ENCODE assay signal across 7 mouse cellular contexts in the genomic region with DNA sequence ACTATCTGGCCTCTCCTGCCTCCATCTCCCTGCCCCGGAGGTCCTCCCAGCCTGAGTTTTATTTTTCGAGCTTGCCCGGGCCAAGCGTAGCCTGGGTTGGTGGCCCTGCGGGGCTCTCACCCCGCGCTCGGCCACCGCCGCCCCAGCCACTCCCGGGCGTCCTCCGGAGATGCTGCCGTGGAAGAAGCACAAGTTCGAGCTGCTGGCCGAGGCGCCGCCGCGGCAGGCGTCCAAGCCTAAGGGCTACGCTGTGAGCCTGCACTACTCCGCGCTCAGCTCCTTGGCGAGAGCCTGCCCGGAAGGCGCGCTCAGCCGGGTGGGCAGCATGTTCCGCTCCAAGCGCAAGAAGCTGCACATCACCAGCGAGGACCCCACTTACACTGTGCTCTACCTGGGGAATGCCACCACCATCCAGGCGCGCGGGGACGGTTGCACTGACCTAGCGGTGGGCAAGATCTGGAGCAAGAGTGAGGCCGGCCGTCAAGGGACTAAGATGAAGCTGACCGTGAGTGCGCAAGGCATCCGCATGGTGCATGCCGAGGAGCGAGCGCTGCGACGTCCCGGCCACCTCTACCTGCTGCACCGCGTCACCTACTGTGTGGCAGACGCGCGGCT. TPM values are rescaled to one million over a fixed set of nuclear protein-coding genes. Genes with fewer than 3 reads are reported as not detected.
DNase-seq lines count a peak whose midpoint lies in the region; ATAC-seq and TF ChIP-seq lines count a peak whose summit lies in the region.

No protein-coding gene starts in this region.

- 1% methylated on average over 53 of the region's 53 CpGs for WGBS in intestine, embryonic 14.5 days
- WGBS in limb, embryonic 14.5 days: under 1% methylated on average over 52 of the region's 53 CpGs
- WGBS in midbrain, postnatal 0 days: under 1% methylated on average over 52 of the region's 53 CpGs
- WGBS in stomach, embryonic 15.5 days: under 1% methylated on average over 53 of the region's 53 CpGs

- peak; percentile 4; the same call in 1 of the 2 replicates for ATAC-seq in intestine, embryonic 14.5 days (replicated peaks; ENCODE audit: low FRiP score, low TSS enrichment, low read depth)
- no peak for ATAC-seq in limb, embryonic 14.5 days (ENCODE audit: low FRiP score, low read depth)
- peak; percentile 15; the same call in 1 of the 2 replicates for ATAC-seq in midbrain, postnatal 0 days (ENCODE audit: low FRiP score)
- ATAC-seq in stomach, embryonic 15.5 days (ENCODE audit: insufficient read depth, low FRiP score, low read depth): no peak

- TF ChIP-seq POLR2A in limb, embryonic 14.5 days (IDR thresholded peaks at IDR 0.05; ENCODE audit: borderline replicate concordance, extremely low read depth, insufficient read depth, insufficient read length): no peak

- H3K9me3 ChIP-seq in intestine, embryonic 14.5 days (ENCODE audit: control insufficient read depth, low read length): no peaks in the 10 kb centered on the region
- no peaks in the 10 kb centered on the region for H3K9me3 ChIP-seq in limb, embryonic 14.5 days (ENCODE audit: control insufficient read depth, low read length)
- no peaks in the 10 kb centered on the region for H3K9me3 ChIP-seq in midbrain, postnatal 0 days (ENCODE audit: low read length)
- H3K9me3 ChIP-seq in stomach, embryonic 15.5 days: no peaks in the 10 kb centered on the region

- peaks cover 32% of the 10 kb centered on the region for H3K4me1 ChIP-seq in intestine, embryonic 14.5 days (replicated peaks; ENCODE audit: control insufficient read depth, insufficient read depth, low read length)
- H3K4me1 ChIP-seq in limb, embryonic 14.5 days (ENCODE audit: control insufficient read depth, insufficient read depth, low read length): peaks cover 36% of the 10 kb centered on the region
- 0 out of 2 replicates have a peak, but pooled peaks cover 4% of the 10 kb centered on the region for H3K4me1 ChIP-seq in midbrain, postnatal 0 days (ENCODE audit: insufficient read depth, low read length)
- peaks cover 47% of the 10 kb centered on the region for H3K4me1 ChIP-seq in stomach, embryonic 15.5 days

- H3K27me3 ChIP-seq in intestine, embryonic 14.5 days (replicated peaks; ENCODE audit: control insufficient read depth, insufficient read depth, low read length): 0 out of 2 replicates have a peak, but pooled peaks cover 4% of the 10 kb centered on the region
- peaks cover 23% of the 10 kb centered on the region for H3K27me3 ChIP-seq in limb, embryonic 14.5 days (ENCODE audit: control insufficient read depth, insufficient read depth, low read length)
- peaks cover 19% of the 10 kb centered on the region for H3K27me3 ChIP-seq in midbrain, postnatal 0 days (ENCODE audit: insufficient read depth, low read length)
- no peaks in the 10 kb centered on the region for H3K27me3 ChIP-seq in stomach, embryonic 15.5 days (replicated peaks)

- peak; percentile 77 for DNase-seq in adrenal gland, postnatal 14 days
- DNase-seq in cerebellum, postnatal 36 days: peak; percentile 69 to 71
- DNase-seq in gastrocnemius, postnatal 14 days: peak; percentile 79
- DNase-seq in intestine, embryonic 14.5 days (ENCODE audit: low spot score): no peak
- peak; percentile 14 for DNase-seq in limb, embryonic 14.5 days (ENCODE audit: low spot score)
- peak; percentile 45 for DNase-seq in midbrain, postnatal 0 days (ENCODE audit: low spot score)

- TF ChIP-seq CTCF in midbrain, postnatal 0 days (IDR thresholded peaks at IDR 0.05): no peak

- intact Hi-C loops in gastrocnemius, postnatal 14 days (cut with DNase I; ENCODE audit: low total_unique reads): no loop called here

- peak overlapping the region; percentile 65 for H3K9ac ChIP-seq in intestine, embryonic 14.5 days (ENCODE audit: low read length)
- peak overlapping the region; percentile 62 for H3K9ac ChIP-seq in limb, embryonic 14.5 days (ENCODE audit: low read depth, low read length, severe bottlenecking)
- peak overlapping the region; percentile 55 for H3K9ac ChIP-seq in midbrain, postnatal 0 days (replicated peaks; ENCODE audit: low read length, poor library complexity, severe bottlenecking)
- H3K9ac ChIP-seq in stomach, embryonic 15.5 days: peak overlapping the region; percentile 47; the same call in 1 of the 2 replicates

- no peaks in the 10 kb centered on the region for H3K36me3 ChIP-seq in intestine, embryonic 14.5 days (ENCODE audit: control insufficient read depth, insufficient read depth, low read length)
- H3K36me3 ChIP-seq in limb, embryonic 14.5 days (ENCODE audit: control insufficient read depth, insufficient read depth, low read length): no peaks in the 10 kb centered on the region
- no peaks in the 10 kb centered on the region for H3K36me3 ChIP-seq in midbrain, postnatal 0 days (ENCODE audit: insufficient read depth, low read length)
- no peaks in the 10 kb centered on the region for H3K36me3 ChIP-seq in stomach, embryonic 15.5 days

- peak overlapping the region; percentile 75 for H3K4me3 ChIP-seq in intestine, embryonic 14.5 days (ENCODE audit: low read depth, low read length)
- peak overlapping the region; percentile 62 for H3K4me3 ChIP-seq in limb, embryonic 14.5 days (replicated peaks; ENCODE audit: low read length)
- peak overlapping the region; percentile 52 for H3K4me3 ChIP-seq in midbrain, postnatal 0 days (ENCODE audit: low read depth, low read length)
- H3K4me3 ChIP-seq in stomach, embryonic 15.5 days (replicated peaks): peak overlapping the region; percentile 69

- H3K27ac ChIP-seq in intestine, embryonic 14.5 days (ENCODE audit: low read depth): 0 out of 2 replicates have a peak overlapping the region, but pooled peaks have one; percentile 75
- H3K27ac ChIP-seq in limb, embryonic 14.5 days (replicated peaks; ENCODE audit: low read depth, low read length): no peak overlapping the region
- peak overlapping the region; percentile 32; the same call in 1 of the 2 replicates for H3K27ac ChIP-seq in midbrain, postnatal 0 days (ENCODE audit: low read depth, low read length)
- peak overlapping the region; percentile 87 for H3K27ac ChIP-seq in stomach, embryonic 15.5 days

- peak overlapping the region; percentile 92 for H3K4me2 ChIP-seq in intestine, embryonic 14.5 days (ENCODE audit: low read length)
- peak overlapping the region; percentile 84 for H3K4me2 ChIP-seq in limb, embryonic 14.5 days (replicated peaks; ENCODE audit: low read depth, low read length, severe bottlenecking)
- H3K4me2 ChIP-seq in midbrain, postnatal 0 days (ENCODE audit: low read depth, low read length, poor library complexity, severe bottlenecking): peak overlapping the region; percentile 96
- H3K4me2 ChIP-seq in stomach, embryonic 15.5 days: peak overlapping the region; percentile 95

RNA-seq across cellular contexts. Expression of a gene that starts 1.0 kb away (rescaled TPM):
- total RNA-seq in adrenal gland, postnatal 14 days (2021): 33.6 and 48.4 TPM in 2 replicates
- total RNA-seq in gastrocnemius, postnatal 14 days (2021): 10 to 100 TPM; 17.4 to 17.9 TPM
- 5.9 and 6.8 TPM in 2 replicates for polyA plus RNA-seq in intestine, embryonic 14.5 days (2014; fragmentation: Nextera tagmentation; extraction: Ambion mirVana)
- polyA plus RNA-seq in limb, embryonic 14.5 days (2012; rRNA removed): 14.3 and 18.3 TPM in 2 replicates
- 8.0 and 9.1 TPM in 2 replicates for polyA plus RNA-seq in limb, embryonic 14.5 days (2014; fragmentation: Nextera tagmentation; extraction: Ambion mirVana)
- 21.1 and 22.3 TPM in 2 replicates for total RNA-seq in midbrain, postnatal 0 days (2014; rRNA removed)
- 10.1 and 11.5 TPM in 2 replicates for polyA plus RNA-seq in midbrain, postnatal 0 days (2015; fragmentation: Nextera tagmentation; extraction: Ambion mirVana)
- polyA plus RNA-seq in stomach, embryonic 15.5 days (2015; fragmentation: Nextera tagmentation; extraction: Ambion mirVana): 16.8 and 19.4 TPM in 2 replicates

RNA-seq across cellular contexts. Expression of a gene that starts 13.1 kb away (rescaled TPM):
- 31.0 and 33.2 TPM in 2 replicates for total RNA-seq in adrenal gland, postnatal 14 days (2021)
- 10 to 100 TPM; 18.3 to 19.2 TPM for total RNA-seq in gastrocnemius, postnatal 14 days (2021)
- polyA plus RNA-seq in intestine, embryonic 14.5 days (2014; fragmentation: Nextera tagmentation; extraction: Ambion mirVana): 69.4 and 70.3 TPM in 2 replicates
- 30.2 and 36.3 TPM in 2 replicates for polyA plus RNA-seq in limb, embryonic 14.5 days (2012; rRNA removed)
- 64.2 and 64.7 TPM in 2 replicates for polyA plus RNA-seq in limb, embryonic 14.5 days (2014; fragmentation: Nextera tagmentation; extraction: Ambion mirVana)
- 16.5 and 17.5 TPM in 2 replicates for total RNA-seq in midbrain, postnatal 0 days (2014; rRNA removed)
- 38.1 and 43.7 TPM in 2 replicates for polyA plus RNA-seq in midbrain, postnatal 0 days (2015; fragmentation: Nextera tagmentation; extraction: Ambion mirVana)
- 56.1 and 61.4 TPM in 2 replicates for polyA plus RNA-seq in stomach, embryonic 15.5 days (2015; fragmentation: Nextera tagmentation; extraction: Ambion mirVana)

RNA-seq across cellular contexts. Expression of a gene that starts 49.9 kb away (rescaled TPM):
- total RNA-seq in adrenal gland, postnatal 14 days (2021): 6.0 and 9.1 TPM in 2 replicates
- total RNA-seq in gastrocnemius, postnatal 14 days (2021): 1 to 10 TPM; 4.5 to 5.6 TPM
- polyA plus RNA-seq in intestine, embryonic 14.5 days (2014; fragmentation: Nextera tagmentation; extraction: Ambion mirVana): 15.0 and 15.6 TPM in 2 replicates
- 39.4 and 45.2 TPM in 2 replicates for polyA plus RNA-seq in limb, embryonic 14.5 days (2012; rRNA removed)
- 16.9 and 24.5 TPM in 2 replicates for polyA plus RNA-seq in limb, embryonic 14.5 days (2014; fragmentation: Nextera tagmentation; extraction: Ambion mirVana)
- 114 and 124 TPM in 2 replicates for total RNA-seq in midbrain, postnatal 0 days (2014; rRNA removed)
- polyA plus RNA-seq in midbrain, postnatal 0 days (2015; fragmentation: Nextera tagmentation; extraction: Ambion mirVana): 64.3 and 67.7 TPM in 2 replicates
- 11.7 and 13.6 TPM in 2 replicates for polyA plus RNA-seq in stomach, embryonic 15.5 days (2015; fragmentation: Nextera tagmentation; extraction: Ambion mirVana)

Comparison
In these comparisons a context has a peak if more than half of its experiments do, and no peak if none do; other contexts are left out.
1. ATAC-seq: peak in intestine, embryonic 14.5 days (single experiment) and midbrain, postnatal 0 days (single experiment); none in limb, embryonic 14.5 days (single experiment) and stomach, embryonic 15.5 days (single experiment).
2. Peak in every context shown above with its lines, with median percentiles within 50 percentile points of each other: H3K4me2 ChIP-seq, H3K4me3 ChIP-seq and H3K9ac ChIP-seq.